Mouse (Mus musculus): ENCODE measurements at regions not wholly inside any gene's neighbourhood (a gene's known extent, or its start where the extent isn't known, plus 50 kb on each side); places are given as distances from the start of the nearest gene placed in this dataset.

DNA sequence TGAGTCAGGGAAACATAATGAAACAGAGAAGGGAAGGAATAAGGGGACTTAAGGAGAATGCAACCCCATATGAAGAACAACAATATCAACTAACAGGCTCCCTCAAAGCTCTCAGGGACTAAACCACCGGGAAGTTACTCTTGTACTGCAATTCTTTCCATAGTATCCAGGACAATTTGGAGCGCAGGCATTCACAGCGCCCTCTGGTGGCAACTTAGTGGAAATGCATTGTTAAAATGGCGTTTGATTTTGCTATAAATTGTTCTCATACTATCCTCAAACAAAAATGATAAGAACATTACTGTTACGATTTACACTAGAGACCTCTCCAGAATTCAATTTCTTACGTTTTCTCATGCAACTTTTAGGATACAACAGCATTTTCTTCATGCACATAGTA lies 1126.1 kb downstream of the Pcdh9 start:
- peak in 1 of 2 experiments; percentile 4 for DNase-seq

DNA sequence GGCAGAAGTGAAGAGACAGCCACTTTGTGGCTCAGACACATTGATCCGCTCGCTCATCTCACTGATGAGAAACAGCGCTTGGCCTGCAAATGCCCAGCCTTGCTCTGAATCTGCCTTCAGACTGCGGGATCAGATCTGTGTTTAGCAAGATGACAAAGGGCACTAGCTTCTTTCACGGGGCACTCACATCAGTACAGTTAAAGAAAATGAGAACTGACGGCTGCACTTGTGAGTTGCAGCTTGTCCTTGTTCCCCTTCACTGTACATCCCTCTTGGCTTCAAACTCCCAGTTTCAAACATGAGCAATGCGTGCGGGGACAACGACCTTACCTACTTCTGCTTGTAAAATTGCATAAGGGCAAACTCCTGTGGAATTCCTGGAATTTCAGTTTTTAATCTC lies 1135.8 kb downstream of the Pcdh9 start:
- no peak for DNase-seq

DNA sequence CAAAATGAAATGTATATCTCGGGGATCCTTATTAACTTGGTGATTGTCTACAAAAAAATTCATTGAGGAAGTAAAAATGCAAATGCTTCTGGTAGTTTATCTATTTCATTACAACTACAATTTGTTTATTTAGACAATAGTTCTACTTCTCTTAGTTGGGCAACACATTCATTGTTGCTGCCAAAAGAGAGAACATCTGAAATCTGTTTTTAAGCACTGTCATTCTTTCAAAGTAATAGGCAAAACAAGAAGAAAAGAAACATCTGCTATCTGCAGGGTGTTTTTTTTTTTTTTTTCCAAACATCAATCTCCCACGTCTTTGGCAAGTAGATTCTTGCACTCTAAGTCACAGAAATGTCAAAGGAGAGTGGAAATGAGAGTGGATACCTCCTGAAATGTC lies 1172.8 kb downstream of the Pcdh9 start:
- DNase-seq = no peak

DNA sequence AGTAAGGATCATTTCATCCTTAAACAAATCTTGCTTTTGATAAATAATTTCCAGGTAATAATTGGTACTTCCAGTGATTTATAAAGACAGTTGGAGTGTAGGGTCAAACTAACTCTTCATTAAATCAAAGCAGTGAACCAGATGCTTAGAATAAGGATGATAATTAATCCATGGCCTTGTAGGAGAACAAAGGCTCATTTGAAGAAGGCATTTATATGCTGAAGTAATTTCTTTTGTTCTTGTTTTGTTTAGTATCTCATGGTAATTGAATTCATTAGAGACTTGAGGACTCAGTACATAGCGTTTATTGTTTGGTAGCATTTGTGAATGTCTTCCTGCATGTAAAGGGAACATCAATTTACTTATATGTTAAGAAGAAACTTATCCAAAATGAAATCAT lies 1202.3 kb downstream of the Pcdh9 start:
- DNase-seq = no peak

DNA sequence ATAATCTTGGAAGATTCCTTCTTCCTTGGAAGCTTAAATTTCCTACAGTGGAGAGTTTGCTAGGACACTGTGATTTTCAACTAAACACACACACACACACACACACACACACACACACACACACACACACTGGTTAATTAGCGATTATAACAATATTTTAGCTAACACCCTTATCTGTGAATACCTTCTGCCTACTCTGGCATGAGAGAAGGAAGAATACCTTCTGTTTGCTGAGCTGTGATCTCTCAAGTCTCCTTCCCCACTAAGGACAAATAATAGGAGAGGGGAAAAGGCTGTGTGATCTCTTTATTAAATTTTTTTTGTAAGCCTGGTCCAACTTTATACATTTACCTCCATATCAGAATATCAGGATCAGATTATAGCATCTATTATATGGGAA lies 1203.4 kb downstream of the Pcdh9 start:
- DNase-seq = no peak

DNA sequence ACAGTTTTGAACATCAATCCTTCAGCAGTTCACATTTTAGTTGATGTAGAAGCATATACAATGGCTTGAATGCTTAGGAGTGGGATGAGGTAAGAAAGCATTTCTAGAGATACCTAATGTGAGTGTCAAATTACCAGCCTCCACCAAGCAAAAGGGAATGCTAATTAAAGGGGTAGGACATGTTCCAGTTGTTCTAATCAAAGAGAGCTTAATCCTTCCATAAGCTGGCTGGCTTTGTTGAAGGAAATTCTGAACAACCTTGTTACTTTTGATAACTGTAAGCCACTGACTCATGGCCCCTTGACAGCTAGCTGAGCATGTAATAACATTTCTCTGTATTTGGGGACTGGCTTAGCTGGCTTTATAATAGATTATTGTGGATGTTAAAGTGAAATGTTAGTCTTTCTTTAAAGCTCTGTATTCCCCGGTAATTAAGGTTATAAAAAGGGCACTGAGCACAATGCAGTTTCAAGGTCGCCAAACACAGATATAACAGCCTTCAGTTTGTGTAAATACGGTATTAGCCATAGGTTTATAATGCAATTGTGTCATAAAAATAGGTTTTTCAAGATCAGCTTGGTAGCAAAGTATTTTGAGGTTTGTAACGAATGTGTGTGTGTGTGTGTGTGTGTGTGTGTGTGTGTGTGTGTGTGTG lies 1211.5 kb downstream of the Pcdh9 start:
- no peak for DNase-seq

DNA sequence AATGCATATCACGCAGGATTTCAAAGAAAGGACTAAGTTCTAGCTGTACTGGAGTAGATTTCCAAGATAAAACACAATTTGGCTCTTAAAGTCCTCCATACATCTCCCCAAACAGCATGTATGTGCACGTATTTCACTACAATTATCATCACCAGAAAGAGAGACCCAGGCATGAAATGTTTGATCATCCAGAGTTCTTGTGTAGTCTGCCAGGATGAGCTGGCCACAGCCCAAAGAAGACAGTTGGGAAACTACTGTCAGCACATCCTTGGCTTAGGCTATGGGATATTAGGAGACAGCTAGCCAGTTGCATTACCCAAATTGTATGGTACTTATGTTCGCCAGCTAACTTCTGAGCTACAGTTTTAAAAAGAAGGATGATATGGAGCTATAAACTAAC lies 1216.3 kb downstream of the Pcdh9 start:
- DNase-seq = no peak
